Mouse (Mus musculus) heart, postnatal 0 days (tissue): ENCODE data around the gene Polk.

Experiments used
- CTCF ChIP-seq: IDR thresholded peaks from 2 replicates; pipeline ENCODE4 v1.5.1; 2016; ENCODE audit warnings: antibody characterized with exemption, control low read depth, low read depth
- EP300 ChIP-seq: IDR thresholded peaks from 2 replicates; pipeline ENCODE4 v1.6.1; 2016; ENCODE audit warnings: antibody characterized with exemption, low read depth

- TF ChIP-seq EP300 (no peak), CTCF (no peak)
These were observed 84.8 kb downstream of the Polk start for GRCm38 (mm10) chr13:96457566-96457965.
